Mouse (Mus musculus): Measurements from ENCODE around the gene Scn2a. TPM values are rescaled to one million over a fixed set of nuclear protein-coding genes. Genes with fewer than 3 reads are reported as not detected.
"Not testable (repeated sequence)": the region's sequence is repeated elsewhere in the genome, so short reads cannot be mapped to it uniquely, and the experiment has no call there.

Scn2a gene
- polyA plus RNA-seq, 1 experiment from 2014 or later: 2.9 TPM

- H3K27me3 ChIP-seq (replicated peaks): no peaks in the 10 kb centered on the region
- H3K4me1 ChIP-seq: no peaks in the 10 kb centered on the region
- H3K4me3 ChIP-seq (replicated peaks): no peak overlapping the region
- 88% methylated on average over 6 of the region's 6 CpGs for WGBS
- no peaks in the 10 kb centered on the region for H3K36me3 ChIP-seq
- no peak overlapping the region for H3K9ac ChIP-seq
- ATAC-seq (ENCODE audit: insufficient read depth, low FRiP score, low read depth): no peak
- H3K27ac ChIP-seq: no peak overlapping the region
- H3K4me2 ChIP-seq: no peak overlapping the region
- no peaks in the 10 kb centered on the region for H3K9me3 ChIP-seq
Measured at GRCm38 (mm10) chr2:65722219-65722800, 101.7 kb downstream of the Scn2a start.

GRCm38 (mm10) chr2:65745400-65745799, 124.8 kb downstream of the Scn2a start:
- H3K4me3 ChIP-seq (replicated peaks): no peak overlapping the region
- H3K4me2 ChIP-seq: no peak overlapping the region
- no peak overlapping the region for H3K9ac ChIP-seq
- WGBS: 72% methylated on average over 5 of the region's 5 CpGs
- H3K9me3 ChIP-seq: no peaks in the 10 kb centered on the region
- H3K27ac ChIP-seq: no peak overlapping the region
- no peak for ATAC-seq (ENCODE audit: insufficient read depth, low FRiP score, low read depth)
- no peaks in the 10 kb centered on the region for H3K27me3 ChIP-seq (replicated peaks)
- H3K4me1 ChIP-seq: no peaks in the 10 kb centered on the region
- no peaks in the 10 kb centered on the region for H3K36me3 ChIP-seq

- 57% methylated on average over 7 of the region's 7 CpGs for whole genome bisulfite sequencing
- no peak overlapping the region for H3K27ac ChIP-seq
- no peaks in the 10 kb centered on the region for H3K4me1 ChIP-seq
- no peak overlapping the region for H3K4me2 ChIP-seq
- no peak overlapping the region for H3K9ac ChIP-seq
- ATAC-seq (ENCODE audit: insufficient read depth, low FRiP score, low read depth): no peak
- no peak overlapping the region for H3K4me3 ChIP-seq (replicated peaks)
- no peaks in the 10 kb centered on the region for H3K36me3 ChIP-seq
- no peaks in the 10 kb centered on the region for H3K9me3 ChIP-seq
- no peaks in the 10 kb centered on the region for H3K27me3 ChIP-seq (replicated peaks)
Measured at GRCm38 (mm10) chr2:65782442-65782841, 161.9 kb downstream of the Scn2a start.

- H3K9ac ChIP-seq: no peak overlapping the region
- H3K36me3 ChIP-seq: no peaks in the 10 kb centered on the region
- WGBS: 67% methylated on average over 2 of the region's 2 CpGs
- H3K27me3 ChIP-seq (replicated peaks): no peaks in the 10 kb centered on the region
- H3K9me3 ChIP-seq: no peaks in the 10 kb centered on the region
- H3K4me3 ChIP-seq (replicated peaks): no peak overlapping the region
- H3K4me2 ChIP-seq: no peak overlapping the region
- H3K27ac ChIP-seq: no peak overlapping the region
- ATAC-seq (ENCODE audit: insufficient read depth, low FRiP score, low read depth): no peak
- H3K4me1 ChIP-seq: no peaks in the 10 kb centered on the region
Measured at GRCm38 (mm10) chr2:65783392-65783791, 162.8 kb downstream of the Scn2a start.

GRCm38 (mm10) chr2:65792516-65792915, 171.9 kb downstream of the Scn2a start:
- no peaks in the 10 kb centered on the region for H3K36me3 ChIP-seq
- no peak overlapping the region for H3K27ac ChIP-seq
- no peaks in the 10 kb centered on the region for H3K9me3 ChIP-seq
- no peak overlapping the region for H3K9ac ChIP-seq
- 25% methylated on average over 3 of the region's 3 CpGs for WGBS
- no peak overlapping the region for H3K4me2 ChIP-seq
- H3K27me3 ChIP-seq (replicated peaks): no peaks in the 10 kb centered on the region
- ATAC-seq (ENCODE audit: insufficient read depth, low FRiP score, low read depth): no peak
- no peaks in the 10 kb centered on the region for H3K4me1 ChIP-seq
- H3K4me3 ChIP-seq (replicated peaks): no peak overlapping the region

- Histone ChIP-seq H3K4me2 (no peak overlapping the region), H3K9ac (no peak overlapping the region), H3K36me3 (no peaks in the 10 kb centered on the region), H3K4me1 (no peaks in the 10 kb centered on the region), H3K27ac (no peak overlapping the region), H3K27me3 (replicated peaks) (no peaks in the 10 kb centered on the region), H3K9me3 (no peaks in the 10 kb centered on the region), H3K4me3 (replicated peaks) (no peak overlapping the region)
- ATAC-seq (ENCODE audit: insufficient read depth, low FRiP score, low read depth): no peak
- WGBS: 66% methylated on average over 2 of the region's 2 CpGs
Measured at GRCm38 (mm10) chr2:65793593-65793992, 173.0 kb downstream of the Scn2a start.

GRCm38 (mm10) chr2:65801054-65801709, 180.6 kb downstream of the Scn2a start:
- H3K4me1 ChIP-seq: no peaks in the 10 kb centered on the region
- H3K9me3 ChIP-seq: no peaks in the 10 kb centered on the region
- no peaks in the 10 kb centered on the region for H3K27me3 ChIP-seq (replicated peaks)
- H3K9ac ChIP-seq: no peak overlapping the region
- H3K4me2 ChIP-seq: no peak overlapping the region
- H3K27ac ChIP-seq: no peak overlapping the region
- no peaks in the 10 kb centered on the region for H3K36me3 ChIP-seq
- 89% methylated on average over 1 of the region's 1 CpGs for WGBS
- ATAC-seq (ENCODE audit: insufficient read depth, low FRiP score, low read depth): peak; percentile 96
- H3K4me3 ChIP-seq (replicated peaks): no peak overlapping the region

- H3K27ac ChIP-seq: no peak overlapping the region
- H3K27me3 ChIP-seq (replicated peaks): no peaks in the 10 kb centered on the region
- H3K4me1 ChIP-seq: no peaks in the 10 kb centered on the region
- H3K9ac ChIP-seq: no peak overlapping the region
- H3K4me2 ChIP-seq: no peak overlapping the region
- no peaks in the 10 kb centered on the region for H3K36me3 ChIP-seq
- no peaks in the 10 kb centered on the region for H3K9me3 ChIP-seq
- ATAC-seq (ENCODE audit: insufficient read depth, low FRiP score, low read depth): no peak
- H3K4me3 ChIP-seq (replicated peaks): no peak overlapping the region
- 82% methylated on average over 6 of the region's 6 CpGs for WGBS
Measured at GRCm38 (mm10) chr2:65806556-65806955, 186.0 kb downstream of the Scn2a start.

GRCm38 (mm10) chr2:65811203-65811602, 190.6 kb downstream of the Scn2a start:
- H3K9ac ChIP-seq; H3K9me3 ChIP-seq; ATAC-seq (ENCODE audit: insufficient read depth, low FRiP score, low read depth); H3K4me2 ChIP-seq; H3K27ac ChIP-seq; H3K27me3 ChIP-seq (replicated peaks); H3K36me3 ChIP-seq; H3K4me1 ChIP-seq; H3K4me3 ChIP-seq (replicated peaks): not testable (repeated sequence)
- 82% methylated on average over 6 of the region's 6 CpGs for WGBS

Other genes with a start within 250 kb of the Scn2a start
- 1.4 and 1.5 TPM in 2 replicates for gene Scn3a, start 53.1 kb upstream of the Scn2a start, polyA plus RNA-seq (2015; fragmentation: Nextera tagmentation; extraction: Ambion mirVana)
- gene Csrnp3, start 225.0 kb downstream of the Scn2a start, polyA plus RNA-seq (2015; fragmentation: Nextera tagmentation; extraction: Ambion mirVana): 2.0 and 2.7 TPM in 2 replicates

Measured in stomach, embryonic 15.5 days (tissue).